Mouse (Mus musculus): ENCODE measurements around the gene Slc6a20a.

DNA sequence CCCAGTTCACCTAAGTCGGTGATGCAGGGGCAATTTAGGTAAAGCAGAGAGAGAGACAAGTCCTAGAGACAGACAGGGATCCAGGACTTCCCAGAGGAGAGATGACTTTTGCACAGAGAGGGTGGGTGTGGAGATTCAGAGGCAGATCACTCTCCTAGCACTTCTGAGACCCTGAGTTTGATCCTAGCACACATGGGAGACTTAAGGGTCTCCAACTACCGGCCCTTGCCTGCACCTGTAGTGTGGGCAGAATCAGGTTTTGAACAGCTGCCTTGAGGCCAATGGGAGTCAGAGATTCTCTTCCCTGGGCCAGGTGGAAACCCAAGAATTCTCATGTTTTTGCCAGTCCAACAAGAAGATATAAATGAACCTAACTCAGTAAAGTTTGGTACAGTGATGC is 513 bp upstream of the Slc6a20a start:
- TF ChIP-seq EP300 (IDR thresholded peaks at IDR 0.05; ENCODE audit: low read depth) (no peak), CTCF (IDR thresholded peaks at IDR 0.05; ENCODE audit: low read depth) (no peak)

Measured in liver, embryonic 14.5 days (tissue).